14 mouse cellular contexts compared by ENCODE assay signal in genomic region chr2:32835588-32835987, GRCm38 (mm10). TPM values are rescaled to one million over a fixed set of nuclear protein-coding genes. Genes with fewer than 3 reads are reported as not detected.
DNase-seq lines count a peak whose midpoint lies in the region; ATAC-seq and TF ChIP-seq lines count a peak whose summit lies in the region.
"Had no signal": no experiment of that assay in that cellular context is flagged by ENCODE, and none has a peak within 500 bp of the region (broad histone marks: within the 10 kb centered on the region; RNA-seq: fewer than 3 reads in every experiment).

No protein-coding gene starts in this region.

- peak overlapping the region; percentile 38 for H3K27ac ChIP-seq in heart, adult 2 months
- H3K27ac ChIP-seq in heart, embryonic 11.5 days (ENCODE audit: low read depth, low read length) = no peak overlapping the region
- peak overlapping the region; percentile 87 for H3K27ac ChIP-seq in kidney, embryonic 15.5 days
- 0 out of 2 replicates have a peak overlapping the region, but pooled peaks have one; percentile 42 for H3K27ac ChIP-seq in midbrain, embryonic 10.5 days (replicated peaks)
- H3K27ac ChIP-seq in midbrain, embryonic 14.5 days (replicated peaks; ENCODE audit: low read depth, low read length) = no peak overlapping the region

- no peak overlapping the region for H3K4me2 ChIP-seq in heart, embryonic 11.5 days
- no peak overlapping the region for H3K4me2 ChIP-seq in kidney, embryonic 15.5 days
- no peak overlapping the region for H3K4me2 ChIP-seq in midbrain, embryonic 14.5 days (ENCODE audit: low read length)
- H3K4me2 ChIP-seq: midbrain, embryonic 11.5 days had no signal

- no peak for TF ChIP-seq CTCF in heart, adult 2 months (IDR thresholded peaks at IDR 0.05)

- no peaks in the 10 kb centered on the region; the same call in 1 of the 2 replicates for H3K79me2 ChIP-seq in heart, adult 2 months (replicated peaks; ENCODE audit: control insufficient read depth, insufficient read depth, low read length)

- H3K9ac ChIP-seq in heart, adult 2 months (ENCODE audit: low read depth, low read length) = no peak overlapping the region
- no peak overlapping the region for H3K9ac ChIP-seq in heart, embryonic 11.5 days (ENCODE audit: low read depth, low read length)
- no peak overlapping the region for H3K9ac ChIP-seq in kidney, embryonic 15.5 days
- H3K9ac ChIP-seq in midbrain, embryonic 14.5 days (replicated peaks; ENCODE audit: low read length) = no peak overlapping the region
- H3K9ac ChIP-seq: liver, postnatal 0 days had no signal

- no peak for TF ChIP-seq EP300 in heart, adult 2 months (IDR thresholded peaks at IDR 0.05; ENCODE audit: insufficient read depth, low read depth, low read length)

- no peak for DNase-seq in heart, adult 2 months
- no peak for DNase-seq in kidney, postnatal 10 days
- no peak for DNase-seq in midbrain, embryonic 10.5 days (ENCODE audit: low spot score)
- DNase-seq in midbrain, embryonic 14.5 days = no peak
- DNase-seq in embryo, embryonic 10 days (ENCODE audit: low spot score) = no peak
- DNase-seq: adrenal gland, postnatal 36 days; cerebellum, adult 9-11 months; liver, postnatal 0 days had no signal

- H3K36me3 ChIP-seq in heart, adult 2 months (ENCODE audit: control insufficient read depth, insufficient read depth, low read length) = no peaks in the 10 kb centered on the region
- no peaks in the 10 kb centered on the region for H3K36me3 ChIP-seq in heart, embryonic 11.5 days (ENCODE audit: control insufficient read depth, insufficient read depth, low read length)
- no peaks in the 10 kb centered on the region for H3K36me3 ChIP-seq in kidney, embryonic 15.5 days
- H3K36me3 ChIP-seq in midbrain, embryonic 10.5 days = peaks cover 5% of the 10 kb centered on the region; the same call in 1 of the 2 replicates
- no peaks in the 10 kb centered on the region for H3K36me3 ChIP-seq in midbrain, embryonic 14.5 days (ENCODE audit: control insufficient read depth, insufficient read depth, low read length)

- intact Hi-C loops in heart, adult 2 months (cut with DNase I) = no loop called here

- no peaks in the 10 kb centered on the region for H3K9me3 ChIP-seq in heart, embryonic 11.5 days (replicated peaks; ENCODE audit: control insufficient read depth, low read length)
- no peaks in the 10 kb centered on the region for H3K9me3 ChIP-seq in kidney, embryonic 15.5 days (replicated peaks)
- H3K9me3 ChIP-seq in midbrain, embryonic 10.5 days (replicated peaks) = no peaks in the 10 kb centered on the region
- no peaks in the 10 kb centered on the region for H3K9me3 ChIP-seq in midbrain, embryonic 14.5 days (ENCODE audit: control insufficient read depth, low read length)

- TF ChIP-seq POLR2A in heart, adult 2 months (IDR thresholded peaks at IDR 0.05; ENCODE audit: insufficient read depth, low read depth, low read length) = no peak

- no peak overlapping the region for H3K4me3 ChIP-seq in heart, adult 2 months
- no peak overlapping the region for H3K4me3 ChIP-seq in heart, embryonic 11.5 days (ENCODE audit: low read depth, low read length)
- no peak overlapping the region for H3K4me3 ChIP-seq in kidney, embryonic 15.5 days (replicated peaks)
- H3K4me3 ChIP-seq in midbrain, embryonic 10.5 days = no peak overlapping the region
- H3K4me3 ChIP-seq in midbrain, embryonic 14.5 days (replicated peaks; ENCODE audit: low read depth, low read length) = no peak overlapping the region

- H3K4me1 ChIP-seq in heart, adult 2 months (ENCODE audit: control insufficient read depth, insufficient read depth, low read length) = peaks cover 26% of the 10 kb centered on the region
- H3K4me1 ChIP-seq in heart, embryonic 11.5 days (ENCODE audit: control insufficient read depth, insufficient read depth, low read length) = peaks cover 27% of the 10 kb centered on the region
- peaks cover 29% of the 10 kb centered on the region for H3K4me1 ChIP-seq in kidney, embryonic 15.5 days
- peaks cover 43% of the 10 kb centered on the region for H3K4me1 ChIP-seq in midbrain, embryonic 10.5 days
- no peaks in the 10 kb centered on the region for H3K4me1 ChIP-seq in midbrain, embryonic 14.5 days (ENCODE audit: control insufficient read depth, insufficient read depth, low read length)

- ATAC-seq in heart, embryonic 11.5 days (replicated peaks; ENCODE audit: insufficient number of reproducible peaks, low FRiP score, low TSS enrichment) = no peak
- no peak for ATAC-seq in kidney, embryonic 15.5 days (replicated peaks; ENCODE audit: low FRiP score)
- no peak for ATAC-seq in midbrain, embryonic 14.5 days (ENCODE audit: low FRiP score, low TSS enrichment)
- ATAC-seq: activated CD4-positive, CD25-positive, alpha-beta regulatory T cell, adult 4 months; liver, postnatal 0 days had no signal

- no peaks in the 10 kb centered on the region for H3K27me3 ChIP-seq in heart, adult 2 months (ENCODE audit: control insufficient read depth, insufficient read depth, low read length)
- no peaks in the 10 kb centered on the region for H3K27me3 ChIP-seq in heart, embryonic 11.5 days (ENCODE audit: control insufficient read depth, insufficient read depth, low read length)
- no peaks in the 10 kb centered on the region for H3K27me3 ChIP-seq in kidney, embryonic 15.5 days
- no peaks in the 10 kb centered on the region for H3K27me3 ChIP-seq in midbrain, embryonic 10.5 days (ENCODE audit: low read depth, poor library complexity, severe bottlenecking)
- no peaks in the 10 kb centered on the region for H3K27me3 ChIP-seq in midbrain, embryonic 14.5 days (ENCODE audit: control insufficient read depth, insufficient read depth, low read length)

RNA-seq across cellular contexts. Expression of gene Stxbp1, which starts 11.5 kb away (rescaled TPM):
- 10 to 100 TPM in 1 of 2 experiments, 1 to 10 TPM in 1; 9.8 to 11.4 TPM for total RNA-seq in heart, adult 2 months (2021)
- 14.4 and 15.6 TPM in 2 replicates for polyA plus RNA-seq in heart, adult 2 months (2012; rRNA removed)
- 20.6 and 26.1 TPM in 2 replicates for polyA plus RNA-seq in heart, embryonic 11.5 days (2014; fragmentation: Nextera tagmentation; extraction: Ambion mirVana)
- polyA plus RNA-seq in kidney, embryonic 15.5 days (2015; fragmentation: Nextera tagmentation; extraction: Ambion mirVana) = 16.5 and 19.3 TPM in 2 replicates
- polyA plus RNA-seq in midbrain, embryonic 10.5 days (2016; fragmentation: Nextera tagmentation; extraction: Ambion mirVana) = 31.4 and 45.6 TPM in 2 replicates
- polyA plus RNA-seq in midbrain, embryonic 14.5 days (2014; fragmentation: Nextera tagmentation; extraction: Ambion mirVana) = 240 and 245 TPM in 2 replicates

RNA-seq across cellular contexts. Expression of gene Fam129b, which starts 40.3 kb away (rescaled TPM):
- 10 to 100 TPM; 19.5 to 20.0 TPM for total RNA-seq in heart, adult 2 months (2021)
- polyA plus RNA-seq in heart, adult 2 months (2012; rRNA removed) = 21.0 and 21.5 TPM in 2 replicates
- 21.5 and 24.2 TPM in 2 replicates for polyA plus RNA-seq in heart, embryonic 11.5 days (2014; fragmentation: Nextera tagmentation; extraction: Ambion mirVana)
- polyA plus RNA-seq in kidney, embryonic 15.5 days (2015; fragmentation: Nextera tagmentation; extraction: Ambion mirVana) = 44.5 and 47.7 TPM in 2 replicates
- polyA plus RNA-seq in midbrain, embryonic 10.5 days (2016; fragmentation: Nextera tagmentation; extraction: Ambion mirVana) = 23.5 and 25.5 TPM in 2 replicates
- 13.6 and 19.8 TPM in 2 replicates for polyA plus RNA-seq in midbrain, embryonic 14.5 days (2014; fragmentation: Nextera tagmentation; extraction: Ambion mirVana)

RNA-seq across cellular contexts. Expression of gene Cfap157, which starts 51.4 kb away (rescaled TPM):
- total RNA-seq in heart, adult 2 months (2021) = not detected
- polyA plus RNA-seq in heart, adult 2 months (2012; rRNA removed) = 0.12 TPM in 1 of 2 replicates, not detected in the other
- polyA plus RNA-seq in heart, embryonic 11.5 days (2014; fragmentation: Nextera tagmentation; extraction: Ambion mirVana) = 0.57 and 0.84 TPM in 2 replicates
- polyA plus RNA-seq in kidney, embryonic 15.5 days (2015; fragmentation: Nextera tagmentation; extraction: Ambion mirVana) = 0.45 and 0.64 TPM in 2 replicates
- 0.90 and 1.2 TPM in 2 replicates for polyA plus RNA-seq in midbrain, embryonic 10.5 days (2016; fragmentation: Nextera tagmentation; extraction: Ambion mirVana)
- 0.38 and 0.39 TPM in 2 replicates for polyA plus RNA-seq in midbrain, embryonic 14.5 days (2014; fragmentation: Nextera tagmentation; extraction: Ambion mirVana)
- total RNA-seq: adrenal gland, postnatal 36 days; hematopoietic stem cell, adult 5-6 weeks had no signal
- polyA plus RNA-seq: activated CD4-positive, CD25-positive, alpha-beta regulatory T cell, adult 4 months; embryonic facial prominence, embryonic 11.5 days; liver, postnatal 0 days had no signal

Comparison
In these comparisons a context has a peak if more than half of its experiments do, and no peak if none do; other contexts are left out.
1. H3K27ac ChIP-seq: peak in heart, adult 2 months (single experiment), kidney, embryonic 15.5 days (single experiment) and midbrain, embryonic 10.5 days (single experiment); none in heart, embryonic 11.5 days (single experiment) and midbrain, embryonic 14.5 days (single experiment).